Mouse (Mus musculus): Measurements from ENCODE around the gene Krt42. TPM values are rescaled to one million over a fixed set of nuclear protein-coding genes. Genes with fewer than 3 reads are reported as not detected.
"Not testable (repeated sequence)": the region's sequence is repeated elsewhere in the genome, so short reads cannot be mapped to it uniquely, and the experiment has no call there.

Gene Krt42
- polyA plus RNA-seq, 1 experiment: not detected

DNA sequence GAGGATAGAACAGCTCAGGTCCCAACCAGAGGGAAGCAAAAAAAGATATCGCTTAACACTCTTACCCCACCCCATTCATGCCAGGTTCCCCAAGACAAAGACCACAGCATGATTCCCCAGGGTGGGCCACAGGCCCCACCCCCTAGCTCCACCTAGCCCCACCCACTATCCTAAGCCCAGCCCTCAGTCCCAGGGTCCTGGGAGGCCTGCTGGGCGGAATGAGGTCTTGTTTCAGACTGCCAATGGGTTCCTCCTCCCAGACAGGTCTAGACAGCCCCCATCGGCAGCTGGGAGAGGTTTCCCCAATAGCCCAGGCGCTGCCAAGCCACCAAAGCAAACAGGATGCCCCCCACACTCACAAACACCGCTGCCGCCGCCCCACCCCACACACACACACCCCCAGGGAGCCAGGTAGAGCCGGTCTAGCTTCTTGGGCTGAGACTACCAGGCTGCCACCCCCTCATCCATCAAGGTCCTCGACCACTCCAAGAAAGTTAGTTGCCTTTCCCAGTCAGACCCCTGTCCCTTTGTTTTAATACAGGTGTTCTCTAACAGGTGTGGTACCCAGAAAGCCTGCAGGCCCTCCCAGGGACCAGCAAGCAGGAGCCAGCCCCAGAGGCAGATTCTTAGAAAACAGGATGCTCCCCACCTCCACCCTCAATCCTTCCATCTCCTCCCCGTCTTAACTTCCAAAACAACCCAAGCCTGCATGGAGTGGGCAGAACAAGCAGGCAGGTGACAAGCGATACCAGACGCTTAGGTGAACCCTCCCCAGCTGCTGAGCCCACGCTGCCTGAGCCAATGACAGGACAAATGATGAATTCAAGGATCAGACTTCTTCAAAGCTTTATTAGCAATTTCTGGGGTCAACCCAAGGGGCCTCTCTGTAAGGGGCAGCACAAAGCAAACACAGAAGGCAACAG, 7.4 kb downstream of the Krt42 start:
- H3K4me3 ChIP-seq (ENCODE audit: insufficient read depth, low read depth, low read length): no peak overlapping the region
- H3K27ac ChIP-seq (ENCODE audit: insufficient read depth, low read depth, low read length): no peak overlapping the region
- WGBS: 55% methylated on average over 13 of the region's 13 CpGs
- TF ChIP-seq POLR2A (IDR thresholded peaks at IDR 0.05; ENCODE audit: insufficient read depth, low read depth, low read length) (no peak), CTCF (IDR thresholded peaks at IDR 0.05; ENCODE audit: insufficient read depth, low read depth, low read length) (no peak)
- peaks cover 11% of the 10 kb centered on the region for H3K4me1 ChIP-seq (ENCODE audit: control insufficient read depth, insufficient read depth, low read length)

DNA sequence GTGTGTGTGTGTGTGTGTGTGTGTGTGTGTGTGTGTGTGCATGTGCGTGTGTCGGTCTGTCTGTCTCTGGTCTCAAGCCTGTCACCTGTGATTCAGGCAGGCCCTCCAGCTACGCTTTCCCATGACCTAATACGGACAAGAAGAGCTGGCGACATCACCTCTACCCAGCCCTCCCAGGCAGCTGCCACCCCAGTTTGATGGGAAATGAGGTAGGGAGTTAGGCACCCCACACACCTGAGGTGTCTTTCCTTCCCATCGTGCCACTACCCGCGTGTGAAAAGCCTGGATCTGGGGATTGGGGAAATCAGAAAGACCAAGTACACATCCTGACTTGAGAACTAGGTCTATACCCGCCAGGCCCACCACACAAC, 8.5 kb downstream of the Krt42 start:
- WGBS: 89% methylated on average over 9 of the region's 9 CpGs
- Histone ChIP-seq H3K4me3 (ENCODE audit: insufficient read depth, low read depth, low read length) (no peak overlapping the region), H3K27ac (ENCODE audit: insufficient read depth, low read depth, low read length) (no peak overlapping the region), H3K4me1 (ENCODE audit: control insufficient read depth, insufficient read depth, low read length) (peaks cover 4% of the 10 kb centered on the region; the same call in 1 of the 2 replicates)
- no peak for TF ChIP-seq CTCF (IDR thresholded peaks at IDR 0.05; ENCODE audit: insufficient read depth, low read depth, low read length)
- TF ChIP-seq POLR2A (IDR thresholded peaks at IDR 0.05; ENCODE audit: insufficient read depth, low read depth, low read length): no peak

DNA sequence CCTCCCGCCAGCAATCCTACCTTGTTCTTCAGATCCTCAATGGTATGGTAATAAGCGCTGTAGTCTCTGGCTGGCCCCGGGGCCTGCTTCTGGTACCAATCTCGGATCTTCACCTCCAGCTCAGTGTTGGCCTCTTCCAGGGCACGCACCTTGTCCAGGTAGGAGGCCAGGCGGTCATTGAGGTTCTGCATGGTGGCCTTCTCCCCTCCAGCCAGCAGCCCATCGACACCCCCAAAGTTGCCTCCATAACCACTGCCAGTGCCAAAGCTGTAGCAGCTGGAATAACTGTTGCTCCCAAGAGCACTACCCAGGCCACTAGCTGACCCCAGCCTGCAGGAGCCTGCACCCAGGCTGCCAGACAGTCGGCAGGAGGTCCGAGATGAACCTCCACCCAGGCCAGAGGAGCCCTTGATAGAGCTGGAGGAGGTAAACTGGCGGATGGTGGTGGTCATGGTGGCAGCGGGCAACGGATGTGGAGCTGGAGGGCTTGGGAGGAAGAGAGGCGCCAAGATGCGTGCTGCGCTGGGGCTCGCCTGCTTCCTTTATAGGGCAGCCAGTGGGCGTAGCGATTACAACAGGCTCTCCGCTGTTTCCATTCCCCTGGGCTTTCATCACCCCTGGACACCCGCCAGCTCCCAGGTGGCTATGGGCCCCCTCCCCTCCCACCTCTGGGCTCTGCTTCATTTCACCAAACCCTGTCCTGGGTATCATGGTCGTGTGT, 9.0 kb downstream of the Krt42 start, which contains the start of gene Krt17:
Krt17 (minus strand) TSS at position 516 of the 721 bp plus-strand sequence.
- no peak within 1 kb of the TSS for H3K27ac ChIP-seq (ENCODE audit: insufficient read depth, low read depth, low read length)
- H3K4me1 ChIP-seq (ENCODE audit: control insufficient read depth, insufficient read depth, low read length): peaks cover 1% of the 10 kb centered on the region
- 82% methylated on average over 21 of the region's 21 CpGs for WGBS
- TF ChIP-seq CTCF (IDR thresholded peaks at IDR 0.05; ENCODE audit: insufficient read depth, low read depth, low read length) (no peak), POLR2A (IDR thresholded peaks at IDR 0.05; ENCODE audit: insufficient read depth, low read depth, low read length) (no peak)
- no peak within 1 kb of the TSS for H3K4me3 ChIP-seq (ENCODE audit: insufficient read depth, low read depth, low read length)

DNA sequence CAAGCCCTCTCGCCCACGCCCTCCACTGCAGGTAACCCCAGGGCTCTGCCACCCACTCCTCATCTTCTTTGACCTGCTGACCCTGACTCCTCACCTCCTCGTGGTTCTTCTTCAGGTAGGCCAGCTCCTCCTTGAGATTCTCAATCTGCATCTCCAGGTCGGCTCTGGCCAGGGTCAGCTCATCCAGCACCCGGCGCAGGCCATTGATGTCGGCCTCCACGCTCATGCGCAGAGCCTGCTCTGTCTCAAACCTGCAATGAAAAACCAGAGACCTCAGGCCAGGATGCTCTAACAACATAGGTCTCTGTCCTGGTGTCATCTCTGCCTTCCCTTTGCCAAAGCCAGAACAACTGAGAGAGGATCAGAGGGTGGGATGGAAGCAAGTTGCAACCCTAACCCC, 10.6 kb downstream of the Krt42 start:
- no peak overlapping the region for H3K27ac ChIP-seq (ENCODE audit: insufficient read depth, low read depth, low read length)
- peaks cover 17% of the 10 kb centered on the region for H3K4me1 ChIP-seq (ENCODE audit: control insufficient read depth, insufficient read depth, low read length)
- TF ChIP-seq POLR2A (IDR thresholded peaks at IDR 0.05; ENCODE audit: insufficient read depth, low read depth, low read length) (no peak), CTCF (IDR thresholded peaks at IDR 0.05; ENCODE audit: insufficient read depth, low read depth, low read length) (no peak)
- WGBS: 93% methylated on average over 9 of the region's 9 CpGs
- H3K4me3 ChIP-seq (ENCODE audit: insufficient read depth, low read depth, low read length): no peak overlapping the region

DNA sequence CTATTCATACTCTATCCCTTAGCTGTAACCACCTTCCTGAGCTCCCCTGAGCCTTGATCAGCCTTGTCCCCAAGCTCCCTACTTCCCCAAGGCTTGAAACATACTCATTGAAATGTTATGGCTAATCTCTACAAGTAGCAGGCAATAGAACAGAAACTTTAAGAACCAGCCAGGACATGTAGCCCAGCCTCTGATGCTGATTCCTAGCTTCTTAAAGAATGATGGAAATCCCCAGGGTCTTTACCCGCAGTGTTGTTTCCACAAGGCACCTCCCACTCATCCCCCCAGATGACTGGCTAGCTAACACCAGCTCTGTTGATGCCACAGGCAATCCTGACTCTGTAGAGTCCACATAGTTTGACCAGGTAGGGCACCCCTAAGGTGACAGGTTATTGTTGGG, 11.7 kb downstream of the Krt42 start:
- 91% methylated on average over 1 of the region's 1 CpGs for WGBS
- no peak overlapping the region for H3K27ac ChIP-seq (ENCODE audit: insufficient read depth, low read depth, low read length)
- peaks cover 22% of the 10 kb centered on the region for H3K4me1 ChIP-seq (ENCODE audit: control insufficient read depth, insufficient read depth, low read length)
- TF ChIP-seq CTCF (IDR thresholded peaks at IDR 0.05; ENCODE audit: insufficient read depth, low read depth, low read length) (no peak), POLR2A (IDR thresholded peaks at IDR 0.05; ENCODE audit: insufficient read depth, low read depth, low read length) (no peak)
- H3K4me3 ChIP-seq (ENCODE audit: insufficient read depth, low read depth, low read length): no peak overlapping the region

DNA sequence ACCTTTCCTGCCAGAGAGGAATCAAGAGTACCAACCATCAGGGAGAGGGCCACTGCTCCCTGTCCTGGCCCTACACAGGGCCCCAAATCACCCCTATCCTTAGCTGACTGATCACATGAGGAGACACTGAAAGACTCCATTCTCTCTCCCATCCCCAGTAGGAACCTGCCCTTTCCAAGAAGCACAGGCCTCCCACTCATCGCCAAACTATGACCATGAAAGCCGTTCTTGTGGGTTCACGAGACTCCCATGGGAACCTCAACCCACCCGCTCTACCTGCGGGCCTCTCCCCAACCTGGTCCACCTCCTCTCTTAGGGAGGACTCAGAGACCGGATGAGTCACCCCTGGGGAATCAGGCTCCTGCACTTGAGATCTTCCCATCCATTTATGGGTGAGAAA, 14.2 kb downstream of the Krt42 start:
- 89% methylated on average over 6 of the region's 6 CpGs for WGBS
- H3K4me1 ChIP-seq (ENCODE audit: control insufficient read depth, insufficient read depth, low read length): peaks cover 22% of the 10 kb centered on the region
- TF ChIP-seq POLR2A (IDR thresholded peaks at IDR 0.05; ENCODE audit: insufficient read depth, low read depth, low read length) (no peak), CTCF (IDR thresholded peaks at IDR 0.05; ENCODE audit: insufficient read depth, low read depth, low read length) (no peak)

DNA sequence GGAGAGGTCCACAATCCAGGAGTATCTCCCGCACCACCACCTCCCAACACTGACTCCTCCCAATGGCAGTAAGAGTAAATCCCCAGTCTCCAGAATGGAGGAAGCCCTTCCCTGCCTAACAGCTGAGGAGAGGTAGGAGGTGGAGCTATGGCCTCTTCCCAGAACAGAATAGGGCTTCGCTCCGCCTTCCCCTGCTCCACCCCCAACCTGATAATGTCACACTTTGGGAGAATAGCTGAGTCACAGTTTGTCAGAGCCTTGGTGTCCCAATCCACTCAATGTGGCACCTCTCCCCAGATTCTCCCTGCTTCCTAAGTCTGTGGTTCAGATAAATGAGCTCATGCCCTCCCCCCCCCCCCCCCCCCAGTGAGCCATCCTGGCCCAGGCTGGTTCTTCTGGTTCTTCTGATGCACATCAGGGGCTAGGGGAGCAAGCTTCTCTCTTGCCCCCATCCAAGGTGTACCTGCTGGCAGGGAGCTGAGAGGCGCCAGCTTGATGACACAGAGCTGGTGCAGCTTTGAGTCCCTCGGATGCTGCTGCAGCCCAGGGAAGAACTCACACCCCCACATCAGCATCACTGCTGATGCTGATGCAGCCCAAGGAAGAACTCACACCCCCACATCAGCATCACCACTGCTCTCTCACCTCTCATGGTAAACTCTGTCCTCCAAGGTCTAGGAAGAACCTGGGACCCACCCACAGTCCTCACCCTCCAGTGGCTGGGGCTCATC, 15.1 kb downstream of the Krt42 start:
- H3K27ac ChIP-seq (ENCODE audit: insufficient read depth, low read depth, low read length): peak overlapping the region; percentile 31; the same call in 1 of the 2 replicates
- WGBS: 51% methylated on average over 5 of the region's 5 CpGs

More for the DNA sequence above, 14.2 kb downstream of the Krt42 start:
- H3K4me3 ChIP-seq (ENCODE audit: insufficient read depth, low read depth, low read length): no peak overlapping the region
- no peak overlapping the region for H3K27ac ChIP-seq (ENCODE audit: insufficient read depth, low read depth, low read length)

DNA sequence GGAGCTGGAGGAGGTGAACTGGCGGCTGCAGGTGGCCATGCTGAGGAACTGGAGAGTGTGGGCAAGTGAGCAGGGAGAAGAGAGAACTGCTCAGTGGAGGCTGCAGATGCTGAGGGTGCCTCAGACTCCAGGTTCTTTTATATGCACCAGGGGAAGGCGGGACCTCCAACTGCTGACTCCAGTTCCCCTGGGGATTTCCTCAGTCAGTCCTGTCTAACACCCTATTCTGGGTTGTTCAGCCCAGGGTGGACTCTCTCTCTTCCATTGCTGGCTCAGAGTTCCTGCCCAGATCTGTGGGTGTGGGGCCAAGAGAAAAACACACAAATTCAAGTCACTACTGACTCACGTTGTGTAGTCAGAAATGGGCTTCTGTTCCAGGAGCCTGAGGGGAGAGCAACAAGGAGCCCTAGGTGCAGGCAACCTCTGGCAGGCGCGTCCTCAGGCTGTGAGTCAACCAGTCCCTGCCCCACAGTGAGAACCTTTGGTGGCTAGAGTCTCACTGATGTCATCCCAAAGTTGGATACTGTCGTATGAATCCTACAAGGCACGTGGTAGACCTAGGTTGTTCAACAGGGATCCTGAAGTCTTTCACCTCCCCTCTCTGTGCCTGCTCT, 20.7 kb downstream of the Krt42 start, which contains the start of gene Krt16:
Krt16 (minus strand) TSS at position 51 of the 614 bp plus-strand sequence.
- 76% methylated on average over 7 of the region's 7 CpGs for WGBS
- Histone ChIP-seq H3K4me3 (ENCODE audit: insufficient read depth, low read depth, low read length) (no peak within 1 kb of the TSS), H3K27ac (ENCODE audit: insufficient read depth, low read depth, low read length) (no peak within 1 kb of the TSS), H3K4me1 (ENCODE audit: control insufficient read depth, insufficient read depth, low read length) (peaks cover 11% of the 10 kb centered on the region)
- TF ChIP-seq CTCF (IDR thresholded peaks at IDR 0.05; ENCODE audit: insufficient read depth, low read depth, low read length) (no peak), POLR2A (IDR thresholded peaks at IDR 0.05; ENCODE audit: insufficient read depth, low read depth, low read length) (no peak)

More for the DNA sequence above, 15.1 kb downstream of the Krt42 start:
- Histone ChIP-seq H3K4me1 (ENCODE audit: control insufficient read depth, insufficient read depth, low read length) (peaks cover 22% of the 10 kb centered on the region), H3K4me3 (ENCODE audit: insufficient read depth, low read depth, low read length) (no peak overlapping the region)
- TF ChIP-seq POLR2A (IDR thresholded peaks at IDR 0.05; ENCODE audit: insufficient read depth, low read depth, low read length): no peak
- no peak for TF ChIP-seq CTCF (IDR thresholded peaks at IDR 0.05; ENCODE audit: insufficient read depth, low read depth, low read length)

DNA sequence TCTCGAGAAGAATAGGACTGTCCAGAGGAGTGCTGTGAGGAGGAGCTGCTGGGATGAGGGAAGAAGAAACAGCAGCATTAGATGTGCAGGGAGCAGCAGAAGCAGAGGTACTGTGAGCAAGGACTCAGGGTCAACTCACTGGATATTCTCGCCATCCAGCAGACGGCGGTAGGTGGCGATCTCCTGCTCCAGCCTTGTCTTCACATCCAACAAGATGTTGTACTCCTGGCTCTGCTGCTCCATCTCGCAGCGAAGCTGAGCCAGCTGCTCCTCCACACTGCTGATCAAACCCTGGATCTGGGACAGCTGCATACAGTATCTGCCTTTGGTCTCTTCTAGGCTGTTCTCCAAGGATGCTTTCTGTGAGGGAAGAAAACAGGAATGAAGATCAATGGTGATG, 23.2 kb downstream of the Krt42 start:
- 73% methylated on average over 7 of the region's 7 CpGs for WGBS
- H3K27ac ChIP-seq (ENCODE audit: insufficient read depth, low read depth, low read length); H3K4me1 ChIP-seq (ENCODE audit: control insufficient read depth, insufficient read depth, low read length); H3K4me3 ChIP-seq (ENCODE audit: insufficient read depth, low read depth, low read length): not testable (repeated sequence)

DNA sequence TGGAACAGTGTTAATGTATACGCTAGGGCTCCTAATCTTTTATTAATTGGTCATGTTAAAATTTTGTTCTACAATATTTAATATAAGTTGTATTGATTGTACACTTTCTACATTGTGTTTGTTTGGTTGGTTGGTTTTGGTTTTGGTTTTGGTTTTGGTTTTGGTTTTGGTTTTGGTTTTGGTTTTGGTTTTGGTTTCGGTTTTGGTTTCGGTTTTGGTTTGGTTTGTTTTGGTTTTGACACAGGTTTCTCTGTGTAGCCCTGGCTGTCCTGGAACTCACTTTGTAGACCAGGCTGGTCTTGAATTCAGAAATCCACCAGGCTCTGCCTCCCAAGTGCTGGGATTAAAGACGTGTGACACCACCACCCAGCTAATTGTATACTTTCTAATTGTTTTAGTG, 29.4 kb downstream of the Krt42 start:
- WGBS: 87% methylated on average over 4 of the region's 4 CpGs
- H3K27ac ChIP-seq (ENCODE audit: insufficient read depth, low read depth, low read length); H3K4me1 ChIP-seq (ENCODE audit: control insufficient read depth, insufficient read depth, low read length); H3K4me3 ChIP-seq (ENCODE audit: insufficient read depth, low read depth, low read length): not testable (repeated sequence)

Data from olfactory bulb, adult 2 months (tissue).